Mouse (Mus musculus) cerebellum, adult 2 months (tissue): ENCODE measurements at regions not wholly inside any gene's neighbourhood (a gene's known extent, or its start where the extent isn't known, plus 50 kb on each side); places are given as distances from the start of the nearest gene placed in this dataset.
A peak's percentile ranks its signal among the peaks of the same experiment; 100 is the strongest.

ENCODE experiments used
- DNase-seq, 2 experiments: peaks; one replicate each; pipeline ENCODE4 v3.0.0; 2021
- H3K27ac ChIP-seq: fragments of 200-500 bp; 2 replicates; pipeline ENCODE4 v1.5.1; 2012; ENCODE audit warnings: low read length, control low read depth, inconsistent platforms; ENCODE audit not compliant: insufficient read depth
- H3K27me3 ChIP-seq: fragments of 200-500 bp; 2 replicates; pipeline ENCODE4 v1.6.1; 2012; ENCODE audit warnings: inconsistent platforms, mild to moderate bottlenecking, low read length, moderate library complexity; ENCODE audit not compliant: control insufficient read depth, insufficient read depth
- H3K4me1 ChIP-seq: fragments of 200-500 bp; 2 replicates; pipeline ENCODE4 v1.6.1; 2011; ENCODE audit warnings: low read length; ENCODE audit not compliant: control insufficient read depth, insufficient read depth
- H3K4me3 ChIP-seq: fragments of 200-500 bp; replicated peaks from 2 replicates; pipeline ENCODE3; 2011; ENCODE audit warnings: mild to moderate bottlenecking, low read depth, low read length, control low read depth; ENCODE audit not compliant: insufficient read depth
- CTCF ChIP-seq: fragments of 200-500 bp; IDR thresholded peaks from 2 replicates; pipeline ENCODE4 v1.5.1; 2011; ENCODE audit warnings: low read depth, mild to moderate bottlenecking, control low read depth, low read length, moderate library complexity, borderline replicate concordance; ENCODE audit not compliant: insufficient read depth
- POLR2A ChIP-seq: fragments of 200-500 bp; IDR thresholded peaks from 2 replicates; pipeline ENCODE4 v1.6.1; 2011; ENCODE audit warnings: low read length, control low read depth, borderline replicate concordance; ENCODE audit not compliant: insufficient read depth
- WGBS: fragments of 180-500 bp; shearing (Covaris S2); methylation state at CpG from one replicate; pipeline ENCODE4 v1.1.7; 2018; 5-methylcytosine and 5-hydroxymethylcytosine counted together

- TF ChIP-seq CTCF (no peak), POLR2A (no peak)
- H3K27me3 ChIP-seq = no peaks in the 10 kb centered on the region
- no peak overlapping the region for H3K27ac ChIP-seq
- no peaks in the 10 kb centered on the region for H3K4me1 ChIP-seq
- WGBS = 51% methylated on average over 5 of the region's 5 CpGs
- DNase-seq = no peak
- no peak overlapping the region for H3K4me3 ChIP-seq
Observed at GRCm38 (mm10) chr12:58434504-58434903, 165.4 kb upstream of the Clec14a start.

DNA sequence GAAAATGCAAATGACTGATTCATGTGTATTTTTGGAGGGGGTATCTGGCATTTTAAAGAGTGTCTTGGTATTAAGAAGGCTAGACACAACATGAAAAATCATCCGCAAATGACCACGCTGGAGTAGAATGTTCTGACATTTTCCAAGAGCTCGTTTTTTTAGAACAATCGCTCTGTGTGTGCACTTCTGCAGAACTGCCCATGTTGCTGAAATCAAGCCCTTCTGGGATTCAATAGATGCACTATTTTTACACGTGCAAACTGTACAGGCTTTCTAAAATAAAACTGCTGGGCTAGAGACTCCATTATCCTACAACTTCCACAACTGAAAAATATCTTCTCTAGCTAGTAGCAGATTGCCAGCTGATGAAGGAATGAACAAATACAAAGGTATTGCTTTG, 160.8 kb upstream of the Clec14a start:
- no peak overlapping the region for H3K4me3 ChIP-seq
- no peaks in the 10 kb centered on the region for H3K4me1 ChIP-seq
- 81% methylated on average over 5 of the region's 5 CpGs for WGBS
- no peaks in the 10 kb centered on the region for H3K27me3 ChIP-seq
- TF ChIP-seq POLR2A (no peak), CTCF (no peak)
- DNase-seq = no peak
- no peak overlapping the region for H3K27ac ChIP-seq

DNA sequence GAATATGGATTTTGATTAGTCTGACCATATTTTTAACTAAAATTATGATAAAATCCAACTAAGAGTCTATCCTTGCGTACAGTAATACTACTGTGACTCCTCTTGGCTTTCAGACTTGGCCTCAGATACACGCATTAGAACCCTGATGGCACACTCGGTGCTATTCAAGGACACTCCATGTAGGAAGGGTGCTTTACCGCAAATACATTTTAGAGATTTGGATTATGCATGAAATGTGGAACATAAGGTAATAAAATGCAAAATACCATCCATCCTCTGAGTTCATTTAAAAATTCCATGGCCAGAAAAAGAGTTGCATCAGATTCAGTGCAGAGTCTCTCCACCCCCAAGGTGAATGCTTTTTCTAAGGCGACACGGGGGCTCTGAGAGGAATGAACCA, 157.7 kb upstream of the Clec14a start:
- TF ChIP-seq POLR2A (no peak), CTCF (no peak)
- no peak for DNase-seq
- Histone ChIP-seq H3K27ac (no peak overlapping the region), H3K4me1 (no peaks in the 10 kb centered on the region), H3K4me3 (no peak overlapping the region), H3K27me3 (no peaks in the 10 kb centered on the region)
- 95% methylated on average over 6 of the region's 6 CpGs for WGBS

DNA sequence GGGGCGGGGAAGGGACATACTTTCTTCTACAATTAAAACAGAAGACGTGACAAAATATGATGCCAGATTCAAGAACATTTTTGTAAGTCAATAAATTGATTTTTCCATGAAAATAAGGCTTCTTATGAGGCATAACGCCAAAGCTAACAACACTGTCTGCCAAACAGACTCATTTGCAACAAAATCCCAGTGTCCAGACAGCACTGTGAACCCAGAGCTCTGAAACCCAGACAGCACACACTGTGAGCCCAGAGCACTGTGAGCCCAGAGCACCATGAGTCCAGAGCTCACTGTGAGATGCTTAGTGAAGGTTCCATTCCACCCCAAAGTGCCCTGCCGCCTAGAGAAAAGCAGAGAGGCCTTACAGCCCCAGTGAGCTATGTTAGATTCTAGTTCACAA, 156.9 kb upstream of the Clec14a start:
- peak in 1 of 2 experiments; percentile 4 for DNase-seq
- TF ChIP-seq POLR2A (no peak), CTCF (no peak)
- Histone ChIP-seq H3K4me1 (no peaks in the 10 kb centered on the region), H3K4me3 (no peak overlapping the region), H3K27ac (no peak overlapping the region), H3K27me3 (no peaks in the 10 kb centered on the region)
- 70% methylated on average over 4 of the region's 4 CpGs for WGBS

DNA sequence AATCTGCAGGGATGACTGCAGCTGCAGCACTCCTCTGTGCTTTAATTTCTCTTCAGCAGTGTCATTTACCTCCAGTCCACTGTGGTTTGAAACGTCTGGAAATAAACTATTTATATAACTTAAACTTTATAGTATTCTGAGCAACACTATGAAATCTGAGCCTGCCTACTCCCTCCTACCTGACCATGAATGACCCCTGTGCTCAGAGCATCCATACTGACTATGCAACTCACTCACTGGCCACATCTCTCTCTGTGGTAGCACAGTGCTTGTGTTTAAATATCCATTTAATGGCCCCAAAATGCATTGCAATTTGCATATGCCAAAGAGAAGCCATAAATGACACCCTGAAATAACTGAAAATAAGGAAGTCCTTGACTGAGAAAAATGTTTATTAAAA, 154.5 kb upstream of the Clec14a start:
- 43% methylated on average over 1 of the region's 1 CpGs for WGBS
- TF ChIP-seq CTCF (no peak), POLR2A (no peak)
- Histone ChIP-seq H3K27me3 (no peaks in the 10 kb centered on the region), H3K4me3 (no peak overlapping the region), H3K4me1 (no peaks in the 10 kb centered on the region), H3K27ac (no peak overlapping the region)
- no peak for DNase-seq

DNA sequence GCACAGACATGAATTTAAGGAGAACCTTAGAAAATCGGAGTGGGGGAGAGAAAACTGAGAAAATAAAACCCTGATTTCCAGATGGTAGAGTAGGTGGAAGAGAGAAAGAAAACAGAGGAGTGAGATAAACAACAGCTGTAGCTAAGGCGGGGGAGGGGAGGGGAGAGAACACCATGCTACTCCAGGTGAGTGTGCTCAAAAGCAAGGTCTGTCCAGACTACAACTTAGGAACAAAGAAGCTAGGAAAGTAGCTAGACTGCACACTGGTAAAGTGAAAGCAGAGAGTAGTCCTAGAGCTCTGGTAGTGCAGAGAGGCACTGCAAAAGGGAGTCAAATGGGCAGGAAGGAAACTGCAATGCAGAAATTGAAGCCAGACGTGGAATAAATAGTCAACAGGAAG, 132.8 kb upstream of the Clec14a start:
- H3K4me1 ChIP-seq = no peaks in the 10 kb centered on the region
- H3K4me3 ChIP-seq = no peak overlapping the region
- no peaks in the 10 kb centered on the region for H3K27me3 ChIP-seq
- DNase-seq = no peak
- H3K27ac ChIP-seq = no peak overlapping the region
- no peak for TF ChIP-seq POLR2A
- no peak for TF ChIP-seq CTCF
- WGBS = 80% methylated on average over 3 of the region's 3 CpGs

GRCm38 (mm10) chr12:58360258-58360657, 91.2 kb upstream of the Clec14a start:
- H3K4me3 ChIP-seq = no peak overlapping the region
- WGBS = 83% methylated on average over 4 of the region's 4 CpGs
- DNase-seq = no peak
- no peaks in the 10 kb centered on the region for H3K4me1 ChIP-seq
- TF ChIP-seq POLR2A (no peak), CTCF (no peak)
- no peaks in the 10 kb centered on the region for H3K27me3 ChIP-seq
- no peak overlapping the region for H3K27ac ChIP-seq

DNA sequence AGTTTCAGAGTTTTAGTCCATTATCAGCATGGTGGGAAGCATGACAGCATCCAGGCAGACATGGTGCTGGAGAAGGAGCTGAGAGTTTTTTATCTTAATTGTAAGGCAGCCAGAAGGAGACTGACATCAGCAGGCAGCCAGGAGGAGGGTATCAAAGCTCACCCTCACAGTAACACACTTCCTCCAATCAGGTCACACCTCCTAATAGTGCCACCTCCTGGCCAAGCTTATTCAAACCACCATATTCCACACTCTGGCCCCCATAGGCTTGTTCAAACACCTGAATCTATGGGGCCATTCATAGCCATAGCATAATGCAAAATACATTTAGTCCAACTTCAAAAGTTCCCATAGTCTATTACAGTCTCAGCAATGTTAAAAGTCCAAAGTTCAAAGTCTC, 65.1 kb upstream of the Clec14a start:
- Histone ChIP-seq H3K27me3 (no peaks in the 10 kb centered on the region), H3K4me3 (no peak overlapping the region), H3K4me1 (no peaks in the 10 kb centered on the region), H3K27ac (no peak overlapping the region)
- no peak for DNase-seq
- TF ChIP-seq CTCF (no peak), POLR2A (no peak)
